Mouse (Mus musculus) thymus, postnatal 25 days (tissue): ENCODE measurements around the gene Atp12a.

Source experiments
- DNase-seq: peaks from one replicate; pipeline ENCODE4 v3.0.0; 2022

The Atp12a gene

DNA sequence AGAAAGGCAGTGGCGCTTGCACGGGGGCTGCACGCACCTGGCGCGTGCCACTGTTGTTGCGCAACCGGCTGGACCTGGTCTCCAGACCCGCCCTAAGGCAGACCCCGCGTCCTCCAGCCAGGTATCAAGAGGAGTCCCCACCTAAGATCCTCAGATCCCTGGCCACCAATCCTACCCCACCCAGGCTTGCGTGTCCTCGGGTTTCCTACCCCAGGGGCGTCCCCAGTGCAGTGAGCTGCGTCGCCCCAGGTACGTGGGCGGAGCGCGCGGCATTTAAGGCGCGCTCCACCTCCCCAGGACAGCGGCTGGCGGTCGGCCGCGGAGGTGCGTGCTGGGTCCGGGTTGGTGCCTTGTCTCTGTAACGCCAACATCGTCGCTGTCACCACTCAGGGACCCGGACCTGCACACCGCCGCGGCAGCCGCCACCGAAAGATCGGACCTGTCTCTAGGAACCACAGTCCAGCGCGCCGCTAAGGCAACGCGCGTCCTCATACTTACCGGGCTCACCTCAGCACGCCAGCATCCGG is at the start of gene Atp12a:
Gene Atp12a (plus strand): TSS at position 358 of the 527 bp plus-strand sequence.
- DNase-seq = no peak

DNA sequence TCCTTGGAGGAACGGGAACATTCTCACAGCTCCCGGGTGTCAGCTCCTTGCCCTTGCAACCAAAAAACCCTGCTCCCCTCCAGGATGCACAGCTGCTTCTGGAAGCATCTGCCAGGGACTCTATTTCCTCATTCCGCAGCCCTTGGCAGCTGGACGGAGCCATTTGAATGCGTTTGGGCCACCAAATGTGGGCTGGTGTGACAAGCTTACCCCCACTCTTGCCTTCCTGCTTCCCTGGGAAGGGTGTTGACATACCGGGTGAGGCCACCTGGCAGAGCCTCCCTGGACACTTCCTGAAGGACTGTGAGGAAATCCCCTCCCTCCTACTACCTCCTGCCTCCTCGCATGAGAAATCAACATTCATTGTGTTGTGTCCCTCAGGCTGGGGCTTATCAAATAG is 49.3 kb upstream of the Atp12a start:
- no peak for DNase-seq

DNA sequence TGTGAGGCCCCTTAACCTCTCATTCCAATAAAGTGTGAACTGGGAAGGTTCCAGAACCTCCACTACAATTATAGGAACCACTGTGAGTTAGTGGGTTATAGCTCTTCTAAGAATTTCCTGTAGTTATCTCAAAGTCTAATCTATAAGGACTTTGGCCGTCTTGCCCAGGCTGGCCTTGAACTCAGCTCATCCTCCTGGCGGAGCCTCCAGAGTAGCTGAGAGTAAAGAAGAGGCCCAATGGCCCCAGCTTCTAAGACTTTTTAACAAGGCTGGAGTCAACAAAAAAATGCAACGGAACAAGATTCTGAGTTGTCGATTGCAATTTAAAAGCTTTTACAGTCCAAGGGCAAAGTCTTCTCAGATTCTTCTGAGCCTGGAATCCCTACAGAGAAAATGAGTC is 48.5 kb upstream of the Atp12a start:
- no peak for DNase-seq

DNA sequence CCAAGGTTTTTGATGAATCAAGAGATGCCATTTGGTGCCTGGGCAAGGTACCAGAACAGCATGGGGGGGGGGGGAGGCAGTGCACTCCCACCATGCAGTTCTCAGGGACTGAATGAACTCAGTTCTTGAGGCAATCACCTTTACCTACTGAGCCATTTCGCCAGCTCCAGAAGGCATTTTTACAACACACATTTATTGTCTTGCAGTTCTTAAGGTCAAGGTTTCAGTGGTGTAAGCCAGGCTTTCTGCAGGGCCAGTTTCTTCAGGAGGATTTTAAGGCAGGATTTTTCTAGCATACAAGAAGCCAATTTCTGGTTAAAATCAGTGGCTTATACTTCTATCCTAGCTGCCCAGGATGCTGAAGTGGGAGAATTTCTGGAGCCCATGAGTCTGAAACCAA is 41.9 kb upstream of the Atp12a start:
- no peak for DNase-seq

DNA sequence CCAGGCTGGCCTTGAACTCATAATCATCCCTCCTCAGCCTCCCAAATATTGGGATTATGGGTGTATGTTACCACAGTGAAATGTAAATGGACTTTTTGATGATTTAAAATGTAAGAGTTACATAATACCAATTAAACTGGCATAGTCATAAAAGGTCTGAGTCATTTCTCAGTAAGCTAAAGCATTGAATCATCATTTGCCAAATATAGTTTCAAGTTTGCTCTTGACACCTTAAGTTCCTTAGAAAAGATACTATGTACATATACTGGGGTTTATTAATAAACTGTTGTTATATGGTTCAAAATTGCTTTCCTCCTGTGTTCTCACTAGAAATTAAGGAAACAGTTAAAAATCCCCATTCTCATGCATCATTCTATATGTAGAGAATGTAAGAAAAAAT is 39.8 kb upstream of the Atp12a start:
- DNase-seq = no peak

DNA sequence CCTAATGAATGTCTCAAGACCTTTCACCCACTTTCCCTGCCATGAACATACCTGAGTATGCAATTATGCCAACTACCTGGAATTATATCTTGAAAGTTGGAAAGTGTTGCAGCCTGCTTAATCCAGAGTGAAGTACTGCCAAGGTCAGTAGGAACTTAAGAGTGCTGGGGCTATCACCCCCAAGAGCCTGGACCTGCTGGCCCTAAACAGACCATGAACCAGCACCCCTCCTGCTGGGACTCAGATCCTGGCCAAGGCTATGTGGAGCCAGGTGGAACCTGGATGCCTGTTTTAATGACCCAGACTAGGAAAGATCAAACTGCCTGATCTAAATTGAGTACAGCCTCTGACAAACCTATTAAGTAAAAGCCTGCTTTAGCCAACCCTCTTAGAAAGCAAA is 31.2 kb upstream of the Atp12a start:
- DNase-seq = no peak

DNA sequence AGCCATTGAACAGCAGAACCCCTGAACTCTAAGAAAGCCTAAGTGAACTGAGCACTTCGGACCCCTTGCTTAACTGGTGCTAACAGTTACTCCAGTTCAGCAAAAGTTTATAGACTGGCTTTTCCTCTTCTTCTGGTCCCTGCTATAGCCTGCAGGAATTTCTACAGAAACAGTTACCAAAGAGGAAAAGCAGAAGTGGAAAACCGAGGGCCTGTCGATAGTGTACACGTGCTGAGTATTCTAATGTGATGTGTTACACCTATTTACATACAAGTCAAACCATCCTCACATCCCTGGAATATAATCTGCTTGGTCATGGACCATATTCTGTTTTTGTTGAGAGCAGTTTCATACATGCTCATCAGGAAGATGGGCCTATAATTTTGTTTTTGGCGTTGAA is 30.4 kb upstream of the Atp12a start:
- DNase-seq = no peak

DNA sequence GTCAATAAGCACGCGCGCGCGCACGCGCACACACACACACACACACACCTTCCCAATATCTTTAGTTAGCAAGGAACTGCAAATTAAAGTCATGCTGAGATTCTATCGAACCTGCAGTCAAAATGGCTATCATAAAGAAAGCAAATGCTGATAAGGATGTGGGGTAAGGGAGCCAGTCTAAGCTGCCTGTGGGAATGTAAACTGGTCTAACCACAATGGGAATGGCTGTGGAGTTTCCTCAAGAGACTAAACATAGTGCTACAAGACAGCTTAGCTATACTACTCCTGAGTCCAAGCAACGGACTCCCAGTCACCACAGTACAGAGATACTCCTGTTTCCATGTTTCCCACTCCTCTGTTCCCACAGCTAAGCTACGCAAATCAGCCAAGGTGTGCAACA is 28.8 kb upstream of the Atp12a start:
- DNase-seq = no peak

DNA sequence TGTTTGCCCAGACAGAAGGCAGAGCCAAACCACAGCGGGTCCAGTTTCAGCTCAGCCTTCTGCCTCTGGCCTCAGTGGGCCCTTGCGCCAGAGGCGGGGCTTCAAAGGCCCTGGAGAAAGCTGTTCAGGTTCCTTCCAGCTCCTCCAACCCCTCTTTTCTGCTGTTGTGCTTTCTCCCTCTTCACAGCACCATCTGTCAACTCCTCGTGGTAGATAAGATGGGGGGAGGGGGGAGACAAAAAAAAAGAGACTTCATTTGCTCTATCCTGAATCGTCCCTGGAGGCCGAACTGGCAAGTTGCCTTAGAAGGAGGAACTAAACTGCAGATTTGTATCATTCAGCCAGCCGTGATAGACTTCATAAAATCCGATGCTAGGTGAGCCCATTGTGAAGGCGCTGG is 27.8 kb upstream of the Atp12a start:
- DNase-seq = no peak

DNA sequence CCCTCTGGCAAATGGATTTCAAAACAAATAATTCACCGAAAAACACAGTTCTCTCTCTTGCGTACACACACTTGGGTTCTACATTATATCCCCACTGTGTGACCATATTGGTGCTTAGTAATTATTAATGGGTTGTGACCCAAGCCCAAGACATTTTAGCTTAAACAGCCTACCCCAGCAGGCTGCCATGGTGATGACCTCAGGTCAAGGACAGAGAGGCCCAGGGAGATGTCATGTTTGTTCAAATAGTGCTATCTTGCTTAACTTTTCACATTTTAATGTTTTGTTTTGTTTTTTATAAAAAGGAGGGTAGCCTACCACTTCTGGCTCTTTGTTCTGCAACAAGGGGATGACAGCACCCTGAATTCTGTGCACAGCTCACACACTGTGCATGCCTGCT is 27.2 kb upstream of the Atp12a start:
- no peak for DNase-seq

DNA sequence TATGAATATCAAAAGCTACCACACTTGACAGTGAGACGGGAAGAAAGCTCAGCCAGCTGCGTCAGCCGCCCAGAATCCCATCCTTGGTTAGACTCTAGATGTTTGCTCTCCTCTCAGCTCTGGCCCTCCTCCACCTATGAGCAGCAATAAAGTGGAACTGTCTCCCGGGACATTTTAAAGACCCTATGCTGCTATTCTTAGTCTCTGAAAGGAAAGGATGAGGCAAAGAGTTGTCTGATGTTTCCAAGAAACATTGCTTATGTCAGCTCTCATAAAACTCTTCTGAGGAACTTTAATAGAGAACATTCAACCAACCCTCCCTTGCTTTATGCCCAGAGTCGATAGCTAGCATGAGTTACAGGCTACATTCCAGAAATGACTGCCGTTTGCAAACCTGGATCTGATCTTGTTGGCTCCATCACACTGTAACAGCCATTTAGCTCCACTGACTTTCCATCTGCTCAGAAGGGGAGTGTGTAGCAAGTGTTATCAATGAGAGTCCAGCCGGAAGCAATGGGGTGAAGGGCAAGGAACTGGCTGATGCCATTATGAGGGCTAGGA is 25.9 kb upstream of the Atp12a start:
- DNase-seq = no peak

DNA sequence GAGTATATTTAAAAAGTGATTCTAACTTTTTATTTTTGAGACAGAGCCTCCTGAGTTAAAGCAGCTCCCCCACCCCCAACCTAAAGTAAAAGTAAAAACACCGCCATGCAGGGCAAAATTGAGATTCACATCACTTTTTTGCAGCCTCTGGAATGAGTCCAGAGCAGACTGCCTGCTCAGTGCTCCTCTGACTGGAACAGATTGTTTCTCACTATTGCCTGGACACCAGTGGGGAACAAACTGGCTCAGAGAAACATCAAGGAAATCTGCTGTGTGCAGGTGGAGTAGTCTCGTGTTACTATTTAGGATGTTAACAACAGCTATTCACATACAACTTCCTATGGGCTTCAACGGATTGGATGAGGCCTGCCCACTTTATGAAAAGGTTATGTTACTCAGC is 16.2 kb upstream of the Atp12a start:
- no peak for DNase-seq

DNA sequence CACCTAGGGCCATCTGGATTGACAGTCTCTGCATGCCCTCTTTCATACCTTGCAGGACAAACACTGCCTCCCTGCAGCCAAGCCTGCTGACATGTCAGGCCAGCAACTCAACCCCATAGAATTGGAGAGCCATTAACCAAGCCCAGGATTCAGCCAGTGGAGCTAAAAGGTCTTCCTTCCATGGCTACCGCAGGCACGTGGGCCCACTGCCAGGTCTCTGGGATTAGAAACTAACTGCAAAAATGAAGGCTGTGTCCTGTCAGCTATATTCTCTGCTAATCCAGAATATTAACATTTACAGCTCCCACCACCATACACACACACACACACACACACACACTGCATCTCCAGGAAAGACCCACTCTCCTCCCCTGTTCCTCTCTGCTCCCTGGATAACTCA is 15.3 kb upstream of the Atp12a start:
- DNase-seq = no peak

DNA sequence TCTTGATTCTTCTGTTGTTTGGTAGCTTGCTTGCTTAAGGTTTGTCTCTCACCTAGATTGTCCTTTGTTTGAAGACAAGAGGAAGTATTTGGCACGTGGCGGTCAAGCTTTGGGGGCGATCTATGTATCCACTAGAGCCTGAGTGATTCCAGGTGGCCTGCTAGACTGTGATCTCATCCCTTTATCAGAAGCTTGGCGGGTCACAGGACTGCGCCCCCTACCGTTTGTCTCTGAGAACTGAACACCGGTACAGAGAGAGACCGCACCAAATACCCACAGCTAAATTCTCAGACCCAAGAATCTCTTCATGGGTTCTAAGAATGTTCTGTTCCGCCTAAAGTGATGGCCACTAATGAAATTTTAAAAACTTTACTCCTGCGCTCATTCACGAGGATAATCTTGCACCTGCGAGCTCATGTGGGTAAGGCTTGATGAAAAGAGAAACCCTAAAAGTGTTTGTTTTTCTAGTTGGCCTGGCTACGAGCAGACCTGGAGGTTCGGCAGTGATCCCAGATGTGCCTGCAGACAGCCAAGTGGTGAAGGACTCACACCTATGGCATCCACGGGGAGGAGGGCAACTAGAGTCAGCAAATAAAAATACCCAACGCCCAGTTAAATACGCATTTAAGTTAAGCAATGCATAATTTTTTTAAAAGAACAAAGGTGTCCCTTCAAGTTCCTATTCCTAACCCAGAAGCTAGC is 12.8 kb upstream of the Atp12a start:
- peak; percentile 14 for DNase-seq

DNA sequence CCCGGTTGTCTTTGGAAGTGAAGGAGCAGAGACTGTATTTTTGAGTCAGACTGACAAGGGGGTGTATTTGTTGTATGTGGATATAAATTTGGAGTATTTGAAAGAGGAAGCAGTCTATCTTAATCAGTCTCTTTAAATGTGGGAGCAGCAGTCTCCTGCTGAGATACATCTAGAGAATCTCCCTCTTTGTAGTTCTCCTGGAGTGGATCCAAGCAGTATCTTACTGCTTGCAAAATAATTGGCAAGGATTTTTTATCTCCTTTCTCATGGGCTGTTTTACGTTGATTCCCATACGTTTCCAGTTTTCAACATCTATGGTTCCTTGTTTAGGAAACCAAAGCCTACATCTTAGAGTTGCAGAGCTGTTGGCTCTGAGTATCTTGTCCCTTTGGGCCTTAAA is 10.1 kb upstream of the Atp12a start:
- DNase-seq = no peak

DNA sequence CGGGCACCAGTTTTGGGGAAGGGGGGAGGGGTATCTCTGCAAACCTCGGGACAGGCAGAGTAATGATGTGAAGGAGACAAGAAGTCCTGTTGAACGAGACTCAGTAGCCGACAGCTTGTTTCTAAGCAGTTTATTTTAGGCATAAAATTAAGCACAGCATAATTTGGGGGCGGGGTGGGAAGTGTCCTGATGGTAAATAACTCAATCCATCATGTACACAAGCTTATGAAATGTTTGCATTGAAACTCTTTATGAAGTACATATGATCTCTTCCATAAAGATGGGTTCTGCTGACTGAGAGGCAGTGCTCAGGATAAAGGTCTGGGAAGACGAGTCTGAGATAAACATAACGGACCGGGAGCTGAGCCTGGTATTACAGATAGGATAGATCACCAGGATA is 9.5 kb upstream of the Atp12a start:
- DNase-seq = no peak

DNA sequence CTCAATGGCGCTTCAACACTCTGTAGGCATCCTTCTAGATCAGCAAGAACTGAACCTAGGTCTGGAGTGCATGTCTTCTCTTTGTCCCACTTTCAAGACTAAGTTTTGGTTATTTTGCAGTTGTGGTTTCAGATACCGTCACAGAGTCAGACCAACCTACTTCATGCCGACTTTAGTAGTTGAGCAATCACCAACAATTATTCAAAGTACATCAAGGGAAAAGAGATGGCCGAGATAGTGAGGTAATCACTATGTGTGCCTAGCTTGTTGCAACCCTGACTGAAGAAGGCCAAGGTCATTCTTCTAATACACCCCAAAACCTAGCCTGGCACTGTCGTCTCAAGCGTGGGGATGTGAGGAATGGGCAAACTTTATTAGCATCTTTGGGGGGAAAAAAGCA is 8.7 kb upstream of the Atp12a start:
- DNase-seq = no peak

DNA sequence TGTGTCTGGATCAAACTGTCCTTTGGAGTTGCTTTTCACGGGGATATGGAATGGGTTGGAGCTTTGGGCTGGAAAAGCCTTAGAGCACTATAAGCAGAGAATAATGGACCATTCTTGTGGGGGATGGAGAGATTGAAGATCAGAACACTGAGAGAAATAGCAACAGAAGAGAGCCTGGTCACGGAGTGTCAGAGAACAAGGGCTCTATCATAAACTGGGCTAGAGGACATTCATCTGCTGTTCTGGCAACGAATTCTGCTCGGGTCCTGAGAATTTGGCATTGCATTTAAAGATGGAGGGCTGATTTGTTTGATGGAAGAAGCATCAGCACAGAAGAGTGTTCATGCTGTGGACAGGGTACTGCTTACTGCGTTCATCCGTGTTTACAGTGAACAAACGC is 6.4 kb upstream of the Atp12a start:
- no peak for DNase-seq

DNA sequence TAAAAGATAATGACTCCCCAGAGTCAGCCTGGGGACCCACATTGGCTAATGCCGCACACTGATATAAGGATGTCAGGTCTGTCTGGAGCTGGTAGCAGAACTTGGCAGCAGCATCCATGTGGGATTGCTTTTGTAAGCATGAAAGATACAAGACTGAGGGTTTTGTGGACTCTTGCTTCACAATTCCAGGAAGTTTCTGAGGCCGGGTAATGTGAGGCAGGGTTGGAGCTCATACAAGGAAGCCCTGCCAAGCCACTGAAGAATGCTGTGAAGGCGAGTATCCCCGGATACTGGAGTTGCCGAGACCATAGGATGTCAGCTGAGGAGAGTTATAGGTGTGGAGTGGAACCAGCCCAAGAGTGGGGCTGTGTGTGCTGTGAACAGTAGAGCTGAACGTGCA is 5.7 kb upstream of the Atp12a start:
- DNase-seq = no peak

DNA sequence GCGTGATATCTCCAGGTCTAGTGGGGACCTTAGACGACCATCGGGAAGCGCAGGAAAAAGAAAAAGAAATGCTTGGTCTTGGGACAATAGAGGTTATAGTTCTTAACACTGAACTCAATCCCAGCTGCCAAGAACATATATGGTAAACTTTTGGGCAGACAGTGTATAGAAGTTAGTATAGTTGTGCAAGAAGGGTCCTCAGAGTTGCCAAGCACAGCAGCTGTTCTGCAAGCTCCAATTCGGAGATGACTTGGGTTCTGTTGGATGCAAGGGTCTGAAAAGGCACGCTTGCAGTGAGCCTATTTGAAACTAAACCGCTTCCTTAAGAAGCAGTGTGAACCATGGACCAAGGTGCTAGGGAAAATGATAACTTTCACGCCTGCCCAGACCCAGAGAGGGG is 424 bp downstream of the Atp12a start:
- no peak for DNase-seq

DNA sequence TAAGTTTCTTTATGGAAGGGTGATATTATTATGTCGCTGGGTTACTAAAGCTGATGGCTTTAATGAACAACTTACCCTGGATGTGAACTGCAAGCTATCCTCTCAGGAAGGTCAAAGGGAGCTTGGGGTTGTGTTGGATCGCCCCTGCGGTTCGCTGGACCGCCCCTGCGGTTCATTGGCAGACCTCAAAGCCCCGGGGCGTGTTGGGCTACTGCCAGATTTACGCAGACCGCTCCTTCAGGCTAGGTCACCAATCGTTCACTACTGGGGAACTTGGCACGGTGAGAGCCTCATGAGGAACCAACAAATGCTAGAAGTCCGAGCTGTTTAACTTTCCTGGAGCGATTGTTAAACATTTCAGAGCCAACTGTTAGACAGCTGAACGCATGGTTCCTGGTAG is 1.8 kb downstream of the Atp12a start:
- no peak for DNase-seq

DNA sequence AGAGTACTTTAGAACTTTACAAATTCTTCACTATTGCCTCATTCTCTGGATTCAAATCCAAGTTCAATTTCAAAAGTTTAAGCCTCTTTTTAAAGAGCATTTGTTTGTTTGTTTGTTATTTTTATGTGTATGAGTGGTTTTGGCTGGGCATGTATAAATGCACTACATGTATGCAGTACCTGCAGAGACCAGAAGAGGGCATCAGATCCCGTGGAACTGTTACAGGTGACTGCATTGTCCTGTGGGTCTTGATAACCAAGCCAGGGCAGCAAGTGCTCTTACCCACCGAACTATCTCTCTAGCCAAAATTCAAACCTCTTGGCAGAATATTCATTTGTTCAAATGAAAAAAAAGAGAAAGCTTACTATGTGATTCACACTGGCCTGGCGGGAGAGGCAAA is 4.0 kb downstream of the Atp12a start:
- peak; percentile 31 for DNase-seq

DNA sequence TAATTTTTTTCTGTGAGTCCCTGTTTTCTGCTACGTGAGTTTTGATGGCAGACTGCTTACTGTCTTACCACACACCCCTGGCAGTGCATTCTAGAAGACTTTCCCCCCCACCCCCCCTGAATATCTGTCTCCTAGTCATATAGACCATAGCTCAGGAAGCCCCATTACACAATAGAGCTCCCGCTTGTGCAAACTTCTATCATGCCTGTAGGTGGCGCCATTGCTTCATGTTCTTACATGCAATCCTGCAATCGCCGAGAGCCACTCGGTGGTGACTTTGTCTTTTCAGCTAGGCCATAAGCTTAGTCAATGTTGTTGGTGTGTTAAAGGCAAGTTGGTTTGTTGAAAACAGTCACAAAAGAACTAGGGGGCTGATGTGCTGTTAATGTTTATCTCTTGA is 10.9 kb downstream of the Atp12a start:
- peak; percentile 73 for DNase-seq

DNA sequence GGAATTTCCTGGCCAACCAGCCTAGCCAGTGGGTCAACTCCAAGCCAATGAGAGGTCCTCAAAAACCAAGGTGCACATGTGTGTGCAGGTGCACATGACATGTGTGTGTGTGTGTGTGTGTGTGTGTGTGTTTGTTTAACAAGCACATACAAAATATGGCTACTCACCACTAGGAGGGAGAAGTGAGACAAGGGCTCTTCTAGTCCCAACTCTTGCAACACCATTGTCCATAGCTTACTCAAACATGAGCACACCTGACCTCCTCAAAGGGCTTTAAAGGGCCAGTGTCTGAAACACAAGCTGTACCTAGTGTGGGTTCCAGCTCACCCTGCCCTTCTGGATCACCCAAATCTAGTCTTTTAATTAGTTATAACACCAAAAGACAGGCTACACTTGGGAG is 12.9 kb downstream of the Atp12a start:
- DNase-seq = no peak

DNA sequence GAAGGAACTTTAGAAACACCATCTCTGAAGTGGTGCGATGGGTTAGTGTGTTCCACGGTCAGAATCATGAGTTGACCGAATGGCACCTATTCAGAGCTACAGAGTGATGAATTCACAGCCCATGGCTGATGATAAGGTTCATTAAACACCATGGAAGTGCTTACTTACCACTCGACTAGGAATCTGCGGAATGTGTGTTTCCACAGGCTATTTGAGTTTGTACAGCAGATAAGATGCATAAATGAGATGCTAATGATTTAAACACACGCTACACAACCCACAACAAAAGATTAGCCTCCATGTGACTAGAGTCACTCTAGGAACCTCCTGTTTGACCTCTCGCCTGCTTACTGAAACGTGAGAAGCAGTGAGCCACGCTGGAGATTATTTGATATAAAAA is 14.5 kb downstream of the Atp12a start:
- no peak for DNase-seq
